Mouse (Mus musculus) small intestine, adult 2 months (tissue): Measurements from ENCODE around the gene Trim2.

ENCODE experiments used
- CTCF ChIP-seq: fragments of 200-500 bp; IDR thresholded peaks from 2 replicates; pipeline ENCODE4 v1.5.1; 2012; ENCODE audit warnings: low read depth, mild to moderate bottlenecking, control low read depth, inconsistent platforms, low read length, moderate library complexity, mixed read lengths; ENCODE audit not compliant: insufficient replicate concordance, insufficient read length; ENCODE audit errors: extremely low read depth
- POLR2A ChIP-seq: fragments of 200-500 bp; IDR thresholded peaks from 2 replicates; pipeline ENCODE4 v1.6.1; 2012; ENCODE audit warnings: low read depth, mild to moderate bottlenecking, control low read depth, inconsistent platforms, low read length, moderate library complexity

GRCm38 (mm10) chr3:84305722-84306510 lies 761 bp downstream of the Trim2 start:
- TF ChIP-seq CTCF (no peak), POLR2A (no peak)
